Mouse (Mus musculus) myocyte (in vitro differentiated cells): ENCODE results near the gene Zfp771. TPM values are rescaled to one million over a fixed set of nuclear protein-coding genes. Genes with fewer than 3 reads are reported as not detected.
A peak's percentile ranks its signal among the peaks of the same experiment; 100 is the strongest.

Experiments
- H3K27me3 ChIP-seq: one replicate; pipeline ENCODE4 v1.6.1; 2011; ENCODE audit not compliant: control insufficient read depth, insufficient read depth, insufficient read length
- H3K36me3 ChIP-seq: one replicate; pipeline ENCODE4 v1.6.1; 2011; ENCODE audit not compliant: control insufficient read depth, insufficient read depth
- H3K4me2 ChIP-seq: one replicate; pipeline ENCODE4 v1.6.1; 2011; ENCODE audit warnings: low read depth, control low read depth
- H3K4me3 ChIP-seq: one replicate; pipeline ENCODE4 v1.5.1; 2011; ENCODE audit warnings: mild to moderate bottlenecking, control low read depth, moderate library complexity
- H3K79me2 ChIP-seq: one replicate; pipeline ENCODE4 v1.6.1; 2011; ENCODE audit not compliant: control insufficient read depth, insufficient read depth
- H3ac ChIP-seq: one replicate; pipeline ENCODE4 v1.6.1; 2011; ENCODE audit not compliant: control insufficient read depth, insufficient read length
- CEBPB ChIP-seq: IDR thresholded peaks from 2 replicates; pipeline ENCODE4 v1.6.1; 2011; ENCODE audit warnings: mild to moderate bottlenecking, moderate library complexity; ENCODE audit not compliant: poor library complexity, insufficient read depth, severe bottlenecking
- E2F4 ChIP-seq: IDR thresholded peaks from one replicate; pipeline ENCODE4 v1.6.1; 2011; ENCODE audit warnings: mild to moderate bottlenecking, control low read depth, moderate library complexity; ENCODE audit not compliant: insufficient read depth
- MAX ChIP-seq: IDR thresholded peaks from one replicate; pipeline ENCODE4 v1.6.1; 2011; ENCODE audit warnings: low read depth, mild to moderate bottlenecking, control low read depth
- MYOD1 ChIP-seq, 3 experiments: IDR thresholded peaks; one replicate each; pipeline ENCODE4 v1.6.1; 2011; ENCODE audit warnings: control low read depth in 2 of 3, low read depth in 2 of 3, mild to moderate bottlenecking in 2 of 3, moderate library complexity in 1 of 3; ENCODE audit not compliant: insufficient read length in 2 of 3, control insufficient read depth in 1 of 3
- MYOG ChIP-seq, 3 experiments: IDR thresholded peaks; one replicate each; pipeline ENCODE4 v1.6.1; 2011; ENCODE audit warnings: control low read depth in 2 of 3, low read depth in 2 of 3, mild to moderate bottlenecking in 2 of 3; ENCODE audit not compliant: insufficient read length in 2 of 3, control insufficient read depth in 1 of 3, insufficient read depth in 1 of 3
- POLR2A ChIP-seq: IDR thresholded peaks from one replicate; pipeline ENCODE4 v1.6.1; 2011; ENCODE audit warnings: low read depth, mild to moderate bottlenecking, control low read depth, moderate library complexity; ENCODE audit not compliant: insufficient read length
- POLR2AphosphoS2 ChIP-seq: IDR thresholded peaks from one replicate; pipeline ENCODE4 v1.6.1; 2011; ENCODE audit warnings: low read depth, control low read depth; ENCODE audit not compliant: insufficient read length
- REST ChIP-seq: IDR thresholded peaks from one replicate; pipeline ENCODE4 v1.6.1; 2011; ENCODE audit warnings: mild to moderate bottlenecking, control low read depth, moderate library complexity; ENCODE audit not compliant: insufficient read depth, insufficient read length
- SRF ChIP-seq: IDR thresholded peaks from one replicate; pipeline ENCODE4 v1.6.1; 2011; ENCODE audit warnings: low read depth; ENCODE audit not compliant: control insufficient read depth, insufficient read length
- TCF12 ChIP-seq: IDR thresholded peaks from one replicate; pipeline ENCODE4 v1.6.1; 2011; ENCODE audit warnings: mild to moderate bottlenecking, control low read depth; ENCODE audit not compliant: poor library complexity, insufficient read depth, severe bottlenecking
- TCF3 ChIP-seq: IDR thresholded peaks from one replicate; pipeline ENCODE4 v1.6.1; 2011; ENCODE audit warnings: low read depth, control low read depth; ENCODE audit not compliant: insufficient read length
- USF1 ChIP-seq: IDR thresholded peaks from one replicate; pipeline ENCODE4 v1.6.1; 2011; ENCODE audit warnings: low read depth, mild to moderate bottlenecking, control low read depth, moderate library complexity
- polyA plus RNA-seq: library from polyadenylated mRNA; unstranded; fragments of >200 nt; fragmentation: generic; extraction: Trizol; gene quantifications from one replicate; pipeline ENCODE4 v1.2.1, GENCODE M21; 2012; ENCODE audit warnings: missing spikeins

The Zfp771 gene
- polyA plus RNA-seq, 1 experiment, result 34.9 TPM

- Histone ChIP-seq H3K27me3 (no peaks in the 10 kb centered on the region), H3K79me2 (peaks cover 8% of the 10 kb centered on the region), H3ac (no peak overlapping the region), H3K4me2 (peak overlapping the region; percentile 33), H3K4me3 (peak overlapping the region; percentile 60), H3K36me3 (no peaks in the 10 kb centered on the region)
- TF ChIP-seq POLR2A (peak; percentile 27), USF1 (no peak), MYOD1 (IDR thresholded peaks at IDR 0.05; ENCODE audit: control insufficient read depth in 1 of 3, insufficient read length in 2 of 3, low read depth in 2 of 3) (no peak), SRF (no peak), E2F4 (no peak), POLR2AphosphoS2 (peak; percentile 50)
Observed at GRCm38 (mm10) chr7:127214521-127214920, 29.6 kb upstream of the Zfp771 start.

- H3K27me3 ChIP-seq, result no peaks in the 10 kb centered on the region
- TF ChIP-seq MYOG (IDR thresholded peaks at IDR 0.05; ENCODE audit: control insufficient read depth in 1 of 3, insufficient read depth in 1 of 3, insufficient read length in 2 of 3, low read depth in 2 of 3) (no peak), POLR2AphosphoS2 (peak; percentile 95), POLR2A (peak; percentile 63)
- H3K36me3 ChIP-seq, result no peaks in the 10 kb centered on the region
- H3K4me2 ChIP-seq, result peak overlapping the region; percentile 33
- H3K4me3 ChIP-seq, result peak overlapping the region; percentile 60
- peaks cover 8% of the 10 kb centered on the region for H3K79me2 ChIP-seq
- no peak overlapping the region for H3ac ChIP-seq
Observed at GRCm38 (mm10) chr7:127214981-127215871, 28.8 kb upstream of the Zfp771 start.

GRCm38 (mm10) chr7:127216307-127216706 is 27.8 kb upstream of the Zfp771 start:
- TF ChIP-seq POLR2AphosphoS2 (peak; percentile 15), MAX (no peak)
- no peaks in the 10 kb centered on the region for H3K27me3 ChIP-seq
- H3ac ChIP-seq, result no peak overlapping the region
- no peak overlapping the region for H3K4me3 ChIP-seq
- no peak overlapping the region for H3K4me2 ChIP-seq
- H3K36me3 ChIP-seq, result no peaks in the 10 kb centered on the region
- H3K79me2 ChIP-seq, result peaks cover 8% of the 10 kb centered on the region

- TF ChIP-seq E2F4 (no peak), SRF (no peak), POLR2AphosphoS2 (no peak), TCF12 (no peak)
- no peak overlapping the region for H3K4me3 ChIP-seq
- no peaks in the 10 kb centered on the region for H3K79me2 ChIP-seq
- H3K27me3 ChIP-seq, result no peaks in the 10 kb centered on the region
- H3K36me3 ChIP-seq, result no peaks in the 10 kb centered on the region
- no peak overlapping the region for H3ac ChIP-seq
- no peak overlapping the region for H3K4me2 ChIP-seq
Observed at GRCm38 (mm10) chr7:127217475-127217874, 26.6 kb upstream of the Zfp771 start.

- Histone ChIP-seq H3K4me3 (no peak overlapping the region), H3ac (no peak overlapping the region), H3K27me3 (no peaks in the 10 kb centered on the region), H3K4me2 (no peak overlapping the region), H3K36me3 (no peaks in the 10 kb centered on the region), H3K79me2 (no peaks in the 10 kb centered on the region)
- TF ChIP-seq MYOD1 (IDR thresholded peaks at IDR 0.05; ENCODE audit: control insufficient read depth in 1 of 3, insufficient read length in 2 of 3, low read depth in 2 of 3), result peak in 2 of 3 experiments; percentile 10 to 30
- TF ChIP-seq MYOG (IDR thresholded peaks at IDR 0.05; ENCODE audit: control insufficient read depth in 1 of 3, insufficient read depth in 1 of 3, insufficient read length in 2 of 3, low read depth in 2 of 3), result peak in 1 of 3 experiments; percentile 11
- TF ChIP-seq TCF3, result no peak
Observed at GRCm38 (mm10) chr7:127217901-127218642, 26.0 kb upstream of the Zfp771 start.

GRCm38 (mm10) chr7:127218670-127219069 is 25.4 kb upstream of the Zfp771 start:
- TF ChIP-seq CEBPB (no peak), MYOD1 (IDR thresholded peaks at IDR 0.05; ENCODE audit: control insufficient read depth in 1 of 3, insufficient read length in 2 of 3, low read depth in 2 of 3) (no peak), REST (no peak)

More at GRCm38 (mm10) chr7:127218670-127219069, 25.4 kb upstream of the Zfp771 start:
- Histone ChIP-seq H3K4me3 (no peak overlapping the region), H3K4me2 (no peak overlapping the region), H3K27me3 (no peaks in the 10 kb centered on the region), H3K36me3 (no peaks in the 10 kb centered on the region), H3ac (no peak overlapping the region), H3K79me2 (no peaks in the 10 kb centered on the region)
